Mouse (Mus musculus) embryonic fibroblast, embryonic 13.5 days (primary cell): ENCODE measurements around the gene Etl4.
"Not testable (repeated sequence)": the region's sequence is repeated elsewhere in the genome, so short reads cannot be mapped to it uniquely, and the experiment has no call there.

Source experiments
- CTCF ChIP-seq: IDR thresholded peaks from 2 replicates; pipeline ENCODE4 v1.5.1; 2011; ENCODE audit warnings: mild to moderate bottlenecking, control low read depth, low read length, moderate library complexity, borderline replicate concordance; ENCODE audit not compliant: insufficient read depth
- POLR2A ChIP-seq: IDR thresholded peaks from 2 replicates; pipeline ENCODE4 v1.6.1; 2011; ENCODE audit warnings: low read depth, mild to moderate bottlenecking, control low read depth, low read length, moderate library complexity

DNA sequence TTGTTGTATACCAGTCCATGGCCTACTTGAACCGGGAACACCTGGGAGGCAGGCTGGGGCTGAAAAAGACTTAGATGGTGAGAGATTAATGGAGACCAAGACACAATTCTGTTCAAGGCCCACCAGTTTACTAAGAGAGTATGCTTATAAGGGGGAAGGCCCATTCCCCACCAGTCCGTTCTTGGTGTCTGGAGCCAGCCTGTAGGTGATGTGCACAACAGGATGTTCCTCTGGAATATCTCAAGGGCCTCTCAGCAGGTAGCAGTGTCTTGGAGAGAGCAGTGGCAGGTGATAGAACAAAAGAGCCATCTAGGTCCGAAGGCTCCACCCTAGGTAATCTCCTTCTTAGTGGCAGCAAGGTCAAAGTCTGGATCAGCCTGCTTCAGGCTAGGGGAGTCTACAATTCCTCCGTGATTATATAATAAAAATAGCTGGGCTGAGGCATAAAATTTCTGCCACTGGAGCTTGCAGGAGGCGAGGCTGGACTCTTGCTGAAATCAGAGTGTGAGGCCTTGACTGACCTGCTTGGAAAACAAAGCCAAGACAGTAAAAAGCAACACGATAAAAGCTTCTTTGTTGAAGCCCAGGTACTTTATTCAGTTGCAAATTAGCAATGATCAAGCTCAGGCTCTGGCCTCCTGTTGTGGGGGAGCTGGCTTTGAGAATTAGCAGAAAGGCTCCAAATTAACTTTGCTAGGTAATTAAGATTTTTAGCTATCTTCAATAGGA is 267.0 kb downstream of the Etl4 start:
- TF ChIP-seq CTCF, POLR2A: not testable (repeated sequence)
